In the genomic region with DNA sequence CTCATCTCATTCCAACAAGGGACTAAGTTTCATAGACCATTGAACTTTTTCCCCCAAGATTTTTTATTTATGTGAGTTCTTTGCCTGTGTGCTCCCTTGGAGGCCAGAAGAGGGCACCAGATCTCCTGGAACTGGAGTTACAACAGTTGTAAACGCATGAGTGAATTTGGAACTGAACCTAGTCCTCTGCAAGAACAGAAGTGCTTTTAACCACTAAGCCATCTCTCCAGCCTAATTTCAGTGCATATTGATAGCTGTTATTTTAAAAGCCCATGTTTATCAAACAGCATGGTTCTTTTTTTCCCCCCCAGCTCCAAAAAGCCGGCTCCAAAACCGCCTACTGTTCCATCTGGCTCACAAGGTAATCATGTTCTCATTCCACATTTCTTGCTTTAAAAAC, we compare ENCODE assay signal across 8 mouse cellular contexts. TPM values are rescaled to one million over a fixed set of nuclear protein-coding genes. Genes with fewer than 3 reads are reported as not detected.
DNase-seq lines count a peak whose midpoint lies in the region; ATAC-seq and TF ChIP-seq lines count a peak whose summit lies in the region.

No protein-coding gene starts in this region.

- H3K4me1 ChIP-seq in midbrain, postnatal 0 days (ENCODE audit: insufficient read depth, low read length) = no peaks in the 10 kb centered on the region
- H3K4me1 ChIP-seq in midbrain, embryonic 15.5 days = no peaks in the 10 kb centered on the region
- H3K4me1 ChIP-seq in embryonic fibroblast, embryonic 13.5 days (ENCODE audit: control insufficient read depth, insufficient read depth, low read length) = no peaks in the 10 kb centered on the region
- H3K4me1 ChIP-seq in stomach, postnatal 0 days (replicated peaks; ENCODE audit: control insufficient read depth, insufficient read depth) = no peaks in the 10 kb centered on the region

- TF ChIP-seq EP300 in stomach, postnatal 0 days (optimal IDR thresholded peaks at IDR 0.05) = no peak

- H3K27ac ChIP-seq in midbrain, postnatal 0 days (ENCODE audit: low read depth, low read length) = no peak overlapping the region
- no peak overlapping the region for H3K27ac ChIP-seq in midbrain, embryonic 15.5 days
- H3K27ac ChIP-seq in embryonic fibroblast, embryonic 13.5 days (ENCODE audit: insufficient read depth, low read length) = no peak overlapping the region
- H3K27ac ChIP-seq in left cerebral cortex, adult 2 months = no peak overlapping the region
- no peak overlapping the region for H3K27ac ChIP-seq in stomach, postnatal 0 days (replicated peaks)

- intact Hi-C loops in left cerebral cortex, adult 2 months (cut with DNase I) = no loop called here

- WGBS in midbrain, postnatal 0 days = 89% methylated on average over 3 of the region's 3 CpGs
- 81% methylated on average over 3 of the region's 3 CpGs for WGBS in midbrain, embryonic 15.5 days
- 89% methylated on average over 3 of the region's 3 CpGs for WGBS in stomach, postnatal 0 days

- H3K9ac ChIP-seq in midbrain, postnatal 0 days (replicated peaks; ENCODE audit: low read length, poor library complexity, severe bottlenecking) = no peak overlapping the region
- H3K9ac ChIP-seq in midbrain, embryonic 15.5 days = no peak overlapping the region
- H3K9ac ChIP-seq in stomach, postnatal 0 days (ENCODE audit: low read length) = no peak overlapping the region

- H3K4me2 ChIP-seq in midbrain, postnatal 0 days (ENCODE audit: low read depth, low read length, poor library complexity, severe bottlenecking) = no peak overlapping the region
- no peak overlapping the region for H3K4me2 ChIP-seq in midbrain, embryonic 15.5 days
- H3K4me2 ChIP-seq in stomach, postnatal 0 days (replicated peaks; ENCODE audit: low read depth) = no peak overlapping the region

- DNase-seq in embryo, embryonic 10 days (ENCODE audit: low spot score) = peak; percentile 63
- no peak for DNase-seq in embryo, embryonic 9.5 days (ENCODE audit: extremely low spot score)
- peak; percentile 50 for DNase-seq in midbrain, postnatal 0 days (ENCODE audit: low spot score)
- DNase-seq in left cerebral cortex, adult 2 months (ENCODE audit: extremely low spot score in 1 of 2, low spot score in 2 of 2) = peak; percentile 14 to 22
- peak; percentile 20 for DNase-seq in stomach, postnatal 0 days (ENCODE audit: low spot score)
- no peak for DNase-seq in urinary bladder, adult 2 months (ENCODE audit: low spot score)

- TF ChIP-seq POLR2A in embryonic fibroblast, embryonic 13.5 days (IDR thresholded peaks at IDR 0.05; ENCODE audit: low read depth, low read length) = no peak

- peak; percentile 64 for TF ChIP-seq CTCF in midbrain, postnatal 0 days (IDR thresholded peaks at IDR 0.05)
- peak; percentile 21; the same call in 1 of the 2 replicates for TF ChIP-seq CTCF in embryonic fibroblast, embryonic 13.5 days (IDR thresholded peaks at IDR 0.05; ENCODE audit: borderline replicate concordance, insufficient read depth, low read length)
- peak; percentile 62 for TF ChIP-seq CTCF in left cerebral cortex, adult 2 months (IDR thresholded peaks at IDR 0.05)
- peak; percentile 69 for TF ChIP-seq CTCF in stomach, postnatal 0 days (IDR thresholded peaks at IDR 0.05; ENCODE audit: low read depth)

- H3K9me3 ChIP-seq in midbrain, postnatal 0 days (ENCODE audit: low read length) = no peaks in the 10 kb centered on the region
- no peaks in the 10 kb centered on the region for H3K9me3 ChIP-seq in midbrain, embryonic 15.5 days
- no peaks in the 10 kb centered on the region for H3K9me3 ChIP-seq in stomach, postnatal 0 days (ENCODE audit: control insufficient read depth, low read length)

- H3K27me3 ChIP-seq in midbrain, postnatal 0 days (ENCODE audit: insufficient read depth, low read length) = no peaks in the 10 kb centered on the region
- H3K27me3 ChIP-seq in midbrain, embryonic 15.5 days (replicated peaks) = no peaks in the 10 kb centered on the region
- no peaks in the 10 kb centered on the region for H3K27me3 ChIP-seq in stomach, postnatal 0 days (ENCODE audit: control insufficient read depth, insufficient read depth, low read length)

- H3K4me3 ChIP-seq in midbrain, postnatal 0 days (ENCODE audit: low read depth, low read length) = no peak overlapping the region
- no peak overlapping the region for H3K4me3 ChIP-seq in midbrain, embryonic 15.5 days
- H3K4me3 ChIP-seq in embryonic fibroblast, embryonic 13.5 days (ENCODE audit: insufficient read depth, low read length) = no peak overlapping the region
- no peak overlapping the region for H3K4me3 ChIP-seq in left cerebral cortex, adult 2 months
- no peak overlapping the region for H3K4me3 ChIP-seq in stomach, postnatal 0 days (ENCODE audit: low read depth, low read length)

- ATAC-seq in midbrain, postnatal 0 days (ENCODE audit: low FRiP score) = no peak
- no peak for ATAC-seq in midbrain, embryonic 15.5 days (replicated peaks)
- ATAC-seq in stomach, postnatal 0 days (ENCODE audit: low FRiP score, low TSS enrichment) = no peak

- peaks cover 30% of the 10 kb centered on the region for H3K36me3 ChIP-seq in midbrain, postnatal 0 days (ENCODE audit: insufficient read depth, low read length)
- H3K36me3 ChIP-seq in midbrain, embryonic 15.5 days (replicated peaks) = peaks cover 18% of the 10 kb centered on the region; the same call in 1 of the 2 replicates
- no peaks in the 10 kb centered on the region for H3K36me3 ChIP-seq in stomach, postnatal 0 days (ENCODE audit: control insufficient read depth, insufficient read depth, low read length)

RNA-seq across cellular contexts. Expression of gene Ttc26, which starts 8.4 kb away (rescaled TPM):
- 7.5 and 8.6 TPM in 2 replicates for total RNA-seq in midbrain, postnatal 0 days (2014; rRNA removed)
- polyA plus RNA-seq in midbrain, postnatal 0 days (2015; fragmentation: Nextera tagmentation; extraction: Ambion mirVana) = 2.8 and 3.3 TPM in 2 replicates
- polyA plus RNA-seq in midbrain, embryonic 15.5 days (2015; fragmentation: Nextera tagmentation; extraction: Ambion mirVana) = 7.5 and 7.6 TPM in 2 replicates
- 10.4 and 10.7 TPM in 2 replicates for polyA plus RNA-seq in embryonic fibroblast, embryonic 13.5 days (2011; ENCODE audit: insufficient read length, low read depth, missing spikeins)
- 10 to 100 TPM; 12.4 to 13.1 TPM for total RNA-seq in left cerebral cortex, adult 2 months (2021)
- 1.5 TPM in 2 replicates for polyA plus RNA-seq in stomach, postnatal 0 days (2015; fragmentation: Nextera tagmentation; extraction: Ambion mirVana)
- polyA plus RNA-seq in urinary bladder, adult 2 months (2012; rRNA removed) = 3.6 and 3.9 TPM in 2 replicates

RNA-seq across cellular contexts. Expression of gene Zc3hav1, which starts 35.3 kb away (rescaled TPM):
- 3.5 and 4.5 TPM in 2 replicates for total RNA-seq in midbrain, postnatal 0 days (2014; rRNA removed)
- 2.1 and 2.4 TPM in 2 replicates for polyA plus RNA-seq in midbrain, postnatal 0 days (2015; fragmentation: Nextera tagmentation; extraction: Ambion mirVana)
- 1.6 and 1.7 TPM in 2 replicates for polyA plus RNA-seq in midbrain, embryonic 15.5 days (2015; fragmentation: Nextera tagmentation; extraction: Ambion mirVana)
- polyA plus RNA-seq in embryonic fibroblast, embryonic 13.5 days (2011; ENCODE audit: insufficient read length, low read depth, missing spikeins) = 38.3 and 51.3 TPM in 2 replicates
- 1 to 10 TPM; 2.5 to 3.1 TPM for total RNA-seq in left cerebral cortex, adult 2 months (2021)
- polyA plus RNA-seq in stomach, postnatal 0 days (2015; fragmentation: Nextera tagmentation; extraction: Ambion mirVana) = 12.7 and 12.9 TPM in 2 replicates
- polyA plus RNA-seq in urinary bladder, adult 2 months (2012; rRNA removed) = 24.6 and 31.6 TPM in 2 replicates

RNA-seq across cellular contexts. Expression of gene Ubn2, which starts 44.1 kb away (rescaled TPM):
- 24.0 and 32.5 TPM in 2 replicates for total RNA-seq in midbrain, postnatal 0 days (2014; rRNA removed)
- polyA plus RNA-seq in midbrain, postnatal 0 days (2015; fragmentation: Nextera tagmentation; extraction: Ambion mirVana) = 10.4 and 13.5 TPM in 2 replicates
- polyA plus RNA-seq in midbrain, embryonic 15.5 days (2015; fragmentation: Nextera tagmentation; extraction: Ambion mirVana) = 24.4 and 25.4 TPM in 2 replicates
- polyA plus RNA-seq in embryonic fibroblast, embryonic 13.5 days (2011; ENCODE audit: insufficient read length, low read depth, missing spikeins) = 21.9 and 30.1 TPM in 2 replicates
- total RNA-seq in left cerebral cortex, adult 2 months (2021) = 10 to 100 TPM; 53.7 to 65.8 TPM
- 5.3 and 6.7 TPM in 2 replicates for polyA plus RNA-seq in stomach, postnatal 0 days (2015; fragmentation: Nextera tagmentation; extraction: Ambion mirVana)
- 15.2 and 15.5 TPM in 2 replicates for polyA plus RNA-seq in urinary bladder, adult 2 months (2012; rRNA removed)

Comparison
In these comparisons a context has a peak if more than half of its experiments do, and no peak if none do; other contexts are left out.
1. DNase-seq: peak in embryo, embryonic 10 days (single experiment), midbrain, postnatal 0 days (single experiment), left cerebral cortex, adult 2 months (2 of 2) and stomach, postnatal 0 days (single experiment); none in embryo, embryonic 9.5 days (single experiment) and urinary bladder, adult 2 months (single experiment).
2. Peak in every context shown above with its lines, with median percentiles within 50 percentile points of each other: CTCF ChIP-seq.